Mouse (Mus musculus): Measurements from ENCODE around the gene Eci2.

DNA sequence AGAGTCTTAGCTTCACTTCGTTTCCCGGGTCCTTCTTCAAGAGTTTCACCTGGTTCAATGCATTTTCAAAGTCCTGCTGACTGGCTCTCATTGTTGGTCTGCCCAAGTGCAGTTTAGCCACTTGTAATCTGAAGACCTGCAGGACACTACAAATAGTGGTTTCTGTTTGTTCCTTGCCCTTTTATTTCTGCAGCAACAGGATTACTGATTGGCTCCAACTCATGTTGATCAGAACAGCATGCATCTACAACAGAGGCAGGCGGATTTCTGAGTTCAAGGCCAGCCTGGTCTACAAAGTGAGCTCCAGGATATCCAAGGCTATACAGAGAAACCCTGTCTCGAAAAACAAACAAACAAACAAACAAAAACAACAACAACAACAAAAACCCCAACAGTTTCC lies 33.8 kb downstream of the Eci2 start:
- TF ChIP-seq POLR2A (IDR thresholded peaks at IDR 0.05; ENCODE audit: insufficient read depth, low read depth, low read length) (no peak), CTCF (IDR thresholded peaks at IDR 0.05; ENCODE audit: insufficient read depth, low read depth, low read length) (no peak)

All from olfactory bulb, adult 2 months (tissue).